Mouse (Mus musculus) ovary, postnatal 14 days (tissue): ENCODE measurements around the gene Gm48551.

Experiments used
- DNase-seq: peaks from one replicate; pipeline ENCODE4 v3.0.0; 2022; ENCODE audit warnings: low spot score

Gm48551 gene

GRCm38 (mm10) chr10:81383802-81384604 lies at the start of gene Gm48551, which contains the start of gene Dohh:
Gm48551 (plus strand) TSS chr10:81384466.
Dohh (plus strand) TSS chr10:81384428.
- DNase-seq, result peak; percentile 99

GRCm38 (mm10) chr10:81335393-81336340 lies 48.6 kb upstream of the Gm48551 start:
- DNase-seq, result no peak

- no peak for DNase-seq
These were observed 47.7 kb upstream of the Gm48551 start for GRCm38 (mm10) chr10:81336558-81336957.

- DNase-seq, result no peak
These were observed 43.5 kb upstream of the Gm48551 start for GRCm38 (mm10) chr10:81340551-81341332.

- DNase-seq, result no peak
These were observed 42.8 kb upstream of the Gm48551 start for GRCm38 (mm10) chr10:81341333-81341949.

GRCm38 (mm10) chr10:81342686-81343505 lies 41.4 kb upstream of the Gm48551 start, which contains the start of gene Gipc3:
Gipc3 (minus strand) TSS chr10:81343266.
- no peak for DNase-seq

- DNase-seq, result no peak
These were observed 39.7 kb upstream of the Gm48551 start for GRCm38 (mm10) chr10:81344421-81345161.

GRCm38 (mm10) chr10:81345162-81345534 lies 39.1 kb upstream of the Gm48551 start:
- DNase-seq, result no peak

- DNase-seq, result no peak
These were observed 37.7 kb upstream of the Gm48551 start for GRCm38 (mm10) chr10:81346453-81347067.

- no peak for DNase-seq
These were observed 35.1 kb upstream of the Gm48551 start for GRCm38 (mm10) chr10:81349146-81349545.

GRCm38 (mm10) chr10:81349961-81350350 lies 34.3 kb upstream of the Gm48551 start:
- DNase-seq, result no peak

GRCm38 (mm10) chr10:81350351-81351063 lies 33.8 kb upstream of the Gm48551 start, which contains the start of gene Hmg20b:
Hmg20b (minus strand) TSS chr10:81350480.
- DNase-seq, result peak; percentile 96

GRCm38 (mm10) chr10:81351678-81352291 lies 32.5 kb upstream of the Gm48551 start:
- DNase-seq, result no peak

GRCm38 (mm10) chr10:81354738-81355477 lies 29.4 kb upstream of the Gm48551 start:
- DNase-seq, result no peak

GRCm38 (mm10) chr10:81355533-81355932 lies 28.7 kb upstream of the Gm48551 start:
- DNase-seq, result no peak

- no peak for DNase-seq
These were observed 27.8 kb upstream of the Gm48551 start for GRCm38 (mm10) chr10:81356352-81356990.
